Comparison of ENCODE assay signal across 26 mouse cellular contexts in genomic region chr1:25698702-25699250, GRCm38 (mm10).
DNase-seq lines count a peak whose midpoint lies in the region; ATAC-seq lines count a peak whose summit lies in the region.
"Had no signal": no experiment of that assay in that cellular context is flagged by ENCODE, and none has a peak within 500 bp of the region (broad histone marks: within the 10 kb centered on the region; RNA-seq: fewer than 3 reads in every experiment).

No protein-coding gene starts in this region.

- 72% methylated on average over 6 of the region's 6 CpGs for WGBS in midbrain, embryonic 15.5 days

- DNase-seq in frontal cortex, postnatal 25 days (ENCODE audit: low spot score in 2 of 2), result no peak
- DNase-seq in left cerebral cortex, postnatal 14 days (ENCODE audit: low spot score in 2 of 2), result peak; percentile 17 to 28
- DNase-seq in left cerebral cortex, postnatal 4 days, result no peak
- DNase-seq in brain, embryonic 18.5 days (ENCODE audit: low read depth, low spot score), result peak; percentile 64
- no peak for DNase-seq in spleen, adult 12 weeks (ENCODE audit: low spot score)
- DNase-seq in gastrocnemius, postnatal 14 days, result no peak
- DNase-seq: adrenal gland, postnatal 14 days; cerebellum, adult 2 months; cerebellum, postnatal 25 days; kidney, adult 11 months; kidney, postnatal 14 days; layer of hippocampus, postnatal 36 days; liver; lung, embryonic 14.5 days; lung, postnatal 14 days; right cerebral cortex, postnatal 25 days had no signal

- no peaks in the 10 kb centered on the region for H3K27me3 ChIP-seq in midbrain, embryonic 15.5 days (replicated peaks)
- H3K27me3 ChIP-seq: embryonic facial prominence, embryonic 15.5 days; heart, embryonic 15.5 days; hindbrain, embryonic 12.5 days; liver, embryonic 15.5 days had no signal

- peak; percentile 85 for ATAC-seq in frontal cortex, adult (ENCODE audit: low TSS enrichment)
- ATAC-seq in midbrain, embryonic 15.5 days (replicated peaks), result peak; percentile 74
- ATAC-seq: CD4-positive, CD25-positive, alpha-beta regulatory T cell, adult 4 months; inflammation-experienced regulatory T-cells, adult 6 months had no signal

- no peak overlapping the region for H3K27ac ChIP-seq in midbrain, embryonic 15.5 days
- H3K27ac ChIP-seq: embryonic facial prominence, embryonic 10.5 days; embryonic facial prominence, embryonic 15.5 days; heart, embryonic 10.5 days; heart, embryonic 15.5 days; hindbrain, embryonic 12.5 days; liver, embryonic 15.5 days had no signal

- H3K4me2 ChIP-seq in midbrain, embryonic 15.5 days, result no peak overlapping the region
- H3K4me2 ChIP-seq: embryonic facial prominence, embryonic 15.5 days; heart, embryonic 15.5 days; hindbrain, embryonic 12.5 days; liver, embryonic 15.5 days; lung, embryonic 14.5 days had no signal

- no peaks in the 10 kb centered on the region for H3K9me3 ChIP-seq in midbrain, embryonic 15.5 days
- H3K9me3 ChIP-seq: embryonic facial prominence, embryonic 10.5 days; embryonic facial prominence, embryonic 15.5 days; heart, embryonic 10.5 days; heart, embryonic 15.5 days; hindbrain, embryonic 12.5 days; liver, embryonic 15.5 days had no signal

- H3K36me3 ChIP-seq in midbrain, embryonic 15.5 days (replicated peaks), result no peaks in the 10 kb centered on the region
- H3K36me3 ChIP-seq: embryonic facial prominence, embryonic 10.5 days; embryonic facial prominence, embryonic 15.5 days; heart, embryonic 10.5 days; heart, embryonic 15.5 days; hindbrain, embryonic 12.5 days; liver, embryonic 15.5 days had no signal

- no peak overlapping the region for H3K9ac ChIP-seq in midbrain, embryonic 15.5 days
- H3K9ac ChIP-seq: embryonic facial prominence, embryonic 15.5 days; heart, embryonic 15.5 days; hindbrain, embryonic 12.5 days; liver, embryonic 15.5 days; lung, embryonic 14.5 days had no signal

- intact Hi-C loops in left cerebral cortex, postnatal 14 days (cut with DNase I), result no loop called here
- intact Hi-C loops in left cerebral cortex, postnatal 4 days (cut with DNase I), result no loop called here
- intact Hi-C loops in gastrocnemius, postnatal 14 days (cut with DNase I; ENCODE audit: low total_unique reads), result no loop called here

- no peak overlapping the region for H3K4me3 ChIP-seq in midbrain, embryonic 15.5 days
- H3K4me3 ChIP-seq: embryonic facial prominence, embryonic 10.5 days; embryonic facial prominence, embryonic 15.5 days; heart, embryonic 10.5 days; heart, embryonic 15.5 days; hindbrain, embryonic 12.5 days; liver, embryonic 15.5 days had no signal

- H3K4me1 ChIP-seq in midbrain, embryonic 15.5 days, result no peaks in the 10 kb centered on the region
- H3K4me1 ChIP-seq: embryonic facial prominence, embryonic 10.5 days; embryonic facial prominence, embryonic 15.5 days; heart, embryonic 10.5 days; heart, embryonic 15.5 days; hindbrain, embryonic 12.5 days; liver, embryonic 15.5 days had no signal

Comparison
In these comparisons a context has a peak if more than half of its experiments do, and no peak if none do; other contexts are left out.
1. DNase-seq: peak in left cerebral cortex, postnatal 14 days (2 of 2) and brain, embryonic 18.5 days (single experiment); none in frontal cortex, postnatal 25 days (0 of 2), left cerebral cortex, postnatal 4 days (single experiment), spleen, adult 12 weeks (single experiment) and gastrocnemius, postnatal 14 days (single experiment).